Mouse (Mus musculus): Measurements from ENCODE around the gene Phf19.
A peak's percentile ranks its signal among the peaks of the same experiment; 100 is the strongest.

The Phf19 gene

DNA sequence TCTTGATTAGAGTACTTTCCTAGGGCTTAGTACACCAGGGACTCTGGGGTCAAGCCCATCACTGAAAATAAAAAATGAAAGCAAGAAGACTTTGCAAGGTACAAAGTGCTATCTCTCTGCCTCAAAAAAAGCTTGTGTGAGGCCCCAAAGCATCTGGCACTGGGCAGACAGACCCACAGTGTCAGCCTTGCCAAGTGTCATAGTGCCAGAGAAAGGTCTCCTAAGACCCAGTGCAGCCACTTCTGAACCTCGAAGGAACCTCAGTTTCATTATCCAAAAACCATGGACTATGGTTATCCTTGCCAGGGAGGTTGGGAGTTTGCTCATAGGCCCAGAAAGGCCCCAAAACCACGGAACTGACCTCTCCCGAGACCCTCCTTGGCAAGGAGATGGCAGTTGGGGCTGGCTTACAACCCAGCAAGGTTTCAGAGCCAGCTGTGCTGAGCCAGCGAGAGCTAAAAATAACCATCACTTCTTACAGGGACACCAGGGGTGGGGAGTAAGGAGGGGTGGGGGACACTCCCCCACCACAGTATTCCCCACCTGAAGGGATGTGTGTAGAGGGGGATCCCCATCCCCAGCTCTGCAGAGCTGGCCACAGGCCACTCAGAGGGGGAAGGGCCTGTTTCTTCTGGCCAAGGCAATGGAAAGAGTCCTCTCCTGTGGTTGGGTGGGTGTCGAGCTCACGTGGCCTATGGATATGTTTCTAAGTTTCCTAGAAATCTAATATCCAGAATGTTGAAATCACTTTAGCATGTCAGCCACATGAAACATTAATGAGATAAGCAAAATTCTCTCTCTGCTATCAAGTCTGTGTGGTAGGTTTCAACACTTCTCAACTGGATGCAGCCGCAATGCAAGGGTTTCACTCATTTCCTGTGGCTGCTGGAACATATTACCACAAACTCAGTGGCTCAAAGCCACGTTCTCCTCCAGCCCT, 24.7 kb upstream of the Phf19 start:
- no peak for DNase-seq (ENCODE audit: low spot score)

DNA sequence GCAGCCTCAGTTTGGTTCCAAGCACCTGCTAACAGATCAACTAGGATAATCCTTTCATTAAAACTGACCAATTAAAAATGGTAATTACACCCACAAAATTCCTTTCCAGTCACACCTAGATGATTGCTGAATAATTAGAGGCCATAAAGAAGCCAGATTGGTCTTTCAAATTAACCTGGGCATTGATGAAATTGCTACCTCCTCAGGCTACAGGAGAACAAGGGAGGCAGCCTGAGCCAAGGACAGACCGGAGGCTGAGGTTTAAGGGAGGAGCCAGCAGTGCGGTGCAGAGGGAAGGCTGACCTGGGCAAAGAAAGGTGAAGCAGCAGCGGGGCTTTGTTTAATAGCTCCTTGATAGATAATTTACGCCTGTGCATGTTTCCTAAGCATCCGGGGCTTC, 23.6 kb upstream of the Phf19 start:
- no peak for DNase-seq (ENCODE audit: low spot score)

- DNase-seq (ENCODE audit: low spot score), result no peak
These were observed 13.5 kb upstream of the Phf19 start for GRCm38 (mm10) chr2:34927320-34927719.

- no peak for DNase-seq (ENCODE audit: low spot score)
These were observed 8.9 kb upstream of the Phf19 start for GRCm38 (mm10) chr2:34922729-34923128.

- DNase-seq (ENCODE audit: low spot score), result no peak
These were observed 6.3 kb upstream of the Phf19 start for GRCm38 (mm10) chr2:34920144-34920543.

DNA sequence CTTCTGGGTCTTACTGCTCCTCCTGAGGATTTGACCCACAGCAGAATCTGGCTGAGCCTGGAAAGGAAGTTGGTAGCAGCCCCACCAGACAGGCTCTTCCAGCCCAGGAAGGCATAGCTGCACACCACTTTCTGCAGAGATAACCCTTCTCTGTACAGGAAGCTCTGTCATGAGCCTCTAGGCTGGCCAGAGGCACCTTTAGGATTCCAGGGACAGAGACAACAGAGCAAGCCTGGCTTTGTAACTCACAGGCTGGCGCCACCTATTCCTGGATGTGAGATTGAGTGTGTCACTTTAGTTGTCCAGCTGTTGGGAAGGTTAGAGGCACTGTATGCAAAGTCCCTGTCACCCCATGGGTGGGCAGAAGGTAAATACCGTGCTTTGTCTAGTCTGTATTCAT, 1.3 kb upstream of the Phf19 start:
- no peak for DNase-seq (ENCODE audit: low spot score)

DNA sequence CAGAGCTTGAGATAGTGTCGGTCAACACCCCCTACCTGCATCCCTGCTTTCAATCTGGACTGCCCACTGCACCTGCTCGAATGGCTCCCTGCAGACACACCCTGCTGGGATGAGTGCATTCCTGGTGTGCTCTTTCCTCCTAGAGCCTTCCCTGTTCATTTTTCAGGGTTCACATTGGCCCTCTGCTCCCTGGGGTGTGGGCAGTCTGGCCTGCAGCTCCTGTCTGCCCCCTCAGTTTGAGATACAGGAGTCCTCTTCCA, 927 bp upstream of the Phf19 start:
- no peak for DNase-seq (ENCODE audit: low spot score)

- peak; percentile 40 for DNase-seq (ENCODE audit: low spot score)
These were observed 420 bp upstream of the Phf19 start for GRCm38 (mm10) chr2:34914069-34914822.

GRCm38 (mm10) chr2:34912613-34913012, 1.2 kb downstream of the Phf19 start:
- no peak for DNase-seq (ENCODE audit: low spot score)

DNA sequence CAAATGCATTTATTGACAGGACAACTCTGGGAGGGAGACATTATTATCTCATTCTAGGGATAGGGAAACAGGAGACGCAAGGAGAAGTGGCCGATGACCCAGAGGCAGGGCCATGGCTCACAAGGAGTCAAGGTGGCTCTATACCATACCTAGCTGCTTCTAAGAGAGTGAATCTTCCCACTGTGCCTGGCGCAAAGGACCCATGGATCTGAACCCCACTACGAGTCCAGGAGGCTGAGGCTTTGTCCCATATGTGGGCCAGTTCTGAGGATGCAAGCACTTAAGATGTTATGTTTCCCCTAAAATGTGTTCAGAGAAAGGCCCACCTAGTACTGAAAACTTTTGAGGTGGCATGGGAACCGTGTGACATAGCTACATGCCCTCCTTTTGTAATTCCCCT, 2.0 kb downstream of the Phf19 start:
- DNase-seq (ENCODE audit: low spot score), result no peak

DNA sequence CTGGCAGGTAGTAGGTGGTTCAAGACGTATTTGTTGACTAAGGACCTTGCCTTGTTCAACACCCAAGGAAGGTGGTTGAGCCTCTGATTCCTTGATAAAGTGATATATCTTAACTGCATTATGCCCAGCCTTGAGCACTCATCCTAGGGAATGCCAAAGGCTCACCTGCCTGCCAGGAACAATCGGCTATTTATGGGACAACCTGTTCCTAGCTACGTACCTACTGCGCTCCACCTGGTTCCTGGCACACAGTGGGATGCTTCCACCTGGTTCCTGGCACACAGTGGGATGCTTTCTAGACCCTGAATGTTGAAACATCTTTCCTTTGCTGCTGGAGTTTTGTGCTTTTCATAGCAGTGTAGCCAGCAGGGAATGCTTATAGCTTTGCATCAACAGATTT, 4.1 kb downstream of the Phf19 start:
- DNase-seq (ENCODE audit: low spot score), result no peak

DNA sequence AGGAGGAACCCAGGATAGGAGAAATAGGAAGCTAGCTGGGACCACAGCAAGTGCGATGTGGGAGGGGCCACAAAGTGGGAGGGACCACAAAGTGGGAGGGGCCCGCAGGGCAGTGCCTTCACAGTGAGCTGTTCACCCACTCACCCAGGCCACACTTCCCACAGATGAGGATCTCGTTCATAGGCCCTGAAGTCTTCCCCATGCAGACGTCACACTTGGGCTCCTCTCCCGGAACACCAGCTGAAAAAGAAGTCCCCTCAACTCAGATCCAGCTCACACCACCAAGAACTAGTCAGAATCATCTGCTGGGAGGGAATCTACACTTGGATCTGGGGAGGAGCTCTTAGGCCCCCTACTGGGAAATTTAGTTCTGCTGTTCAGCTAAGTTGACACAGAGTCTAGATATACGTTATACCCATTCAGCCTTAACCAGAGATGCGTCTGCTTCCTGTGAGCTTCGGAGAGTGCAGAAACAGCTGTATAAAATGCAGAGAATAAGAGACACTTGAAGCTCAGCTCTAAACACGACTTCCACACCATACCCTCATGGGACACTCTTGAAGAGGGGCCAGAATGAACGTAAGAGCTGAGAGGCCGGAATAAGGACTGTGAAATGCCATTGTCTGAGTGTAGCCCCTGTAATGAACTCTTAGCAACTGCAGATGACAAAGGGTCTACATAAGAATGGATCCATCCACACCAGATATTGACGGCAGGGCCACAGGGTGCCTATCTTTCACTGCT, 6.8 kb downstream of the Phf19 start:
- no peak for DNase-seq (ENCODE audit: low spot score)

DNA sequence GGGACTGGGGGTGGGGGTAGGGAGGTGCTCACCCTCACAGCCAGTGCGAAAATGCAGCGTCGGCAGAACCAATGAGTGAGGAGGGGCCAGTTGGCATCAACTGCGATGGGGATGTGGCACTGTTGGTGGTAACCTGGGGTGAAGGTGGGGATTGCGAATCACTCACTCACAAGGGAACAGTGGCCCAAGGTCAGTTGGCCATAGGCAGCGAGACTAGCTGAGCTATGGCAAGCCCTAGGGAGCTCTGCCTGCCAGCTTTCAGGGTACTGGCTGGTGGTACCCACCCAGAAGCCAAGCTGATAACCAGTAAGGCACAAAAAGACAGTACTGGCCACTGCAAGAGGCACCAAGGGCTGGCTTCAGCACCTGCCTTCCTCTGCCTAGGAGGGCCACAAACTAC, 7.4 kb downstream of the Phf19 start:
- DNase-seq (ENCODE audit: low spot score), result no peak

DNA sequence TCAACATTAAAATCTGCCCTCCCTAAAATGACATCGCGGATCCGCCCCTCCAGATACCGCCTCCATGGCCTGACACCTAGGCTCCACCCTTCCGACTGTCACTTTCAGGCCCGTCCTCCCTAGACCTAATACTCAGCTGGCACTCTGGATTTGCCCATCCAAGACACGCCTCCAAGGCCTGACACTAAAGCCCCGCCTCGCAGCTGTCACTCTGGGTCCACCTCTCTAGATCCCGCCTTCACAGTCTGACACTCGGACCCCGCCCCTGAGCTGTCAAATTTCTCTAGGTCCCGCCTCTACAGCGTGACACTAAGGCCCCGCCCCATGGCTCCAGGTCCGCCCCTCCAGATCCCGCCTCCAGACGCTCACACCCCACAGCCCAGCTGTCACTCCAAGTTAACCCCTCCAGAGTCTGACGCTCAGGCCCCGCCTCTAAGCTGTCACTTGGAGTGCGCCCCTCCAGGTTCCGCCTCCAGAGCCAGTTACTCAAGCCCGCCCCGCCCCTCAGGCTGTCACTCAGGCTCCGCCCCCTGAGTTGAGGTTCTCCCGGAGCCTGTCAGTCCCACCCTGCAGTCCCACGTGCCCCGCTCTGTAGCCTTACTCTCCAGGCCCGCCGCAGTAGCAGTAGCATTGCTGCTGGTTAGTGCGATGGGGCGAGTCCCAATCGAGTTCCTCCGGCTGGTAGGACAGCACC, 8.8 kb downstream of the Phf19 start:
- DNase-seq (ENCODE audit: low spot score), result peak; percentile 100

DNA sequence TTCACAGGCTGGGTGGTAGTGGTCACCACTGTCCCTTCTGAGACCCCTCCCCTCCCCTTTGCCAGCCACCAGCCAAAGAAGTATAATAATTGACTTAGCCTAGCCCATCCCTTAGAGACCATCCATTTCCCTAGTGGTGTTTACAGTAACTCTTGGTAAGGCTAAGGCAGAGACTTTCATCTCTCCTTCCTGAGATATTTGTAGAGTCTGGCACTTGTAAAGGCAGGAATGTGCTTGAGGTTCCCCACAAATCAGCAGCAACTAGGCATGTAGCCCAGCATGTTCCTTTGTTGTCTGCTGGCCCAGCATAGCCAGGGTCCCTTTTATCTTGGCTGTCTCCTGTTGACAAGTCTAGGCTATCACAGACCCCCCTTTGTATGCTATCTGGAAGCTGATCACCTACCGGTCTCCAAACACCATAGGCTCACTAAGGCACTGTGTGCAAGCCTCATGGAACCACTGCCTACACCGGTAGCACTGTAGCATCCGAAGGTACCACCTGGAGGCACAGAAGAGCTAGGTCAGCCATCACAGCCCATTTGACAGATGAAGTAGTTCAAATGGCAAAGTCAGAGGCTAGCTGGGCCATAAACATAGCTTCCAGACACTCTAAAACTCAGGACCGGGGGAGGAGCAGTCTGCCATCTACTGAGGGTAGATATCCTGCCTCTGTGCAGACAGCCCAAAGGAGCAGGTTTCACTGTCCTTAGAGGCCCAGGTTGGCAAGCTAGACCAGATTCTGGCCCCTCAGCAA, 10.0 kb downstream of the Phf19 start:
- no peak for DNase-seq (ENCODE audit: low spot score)

- no peak for DNase-seq (ENCODE audit: low spot score)
These were observed 10.6 kb downstream of the Phf19 start for GRCm38 (mm10) chr2:34903191-34903590.

DNA sequence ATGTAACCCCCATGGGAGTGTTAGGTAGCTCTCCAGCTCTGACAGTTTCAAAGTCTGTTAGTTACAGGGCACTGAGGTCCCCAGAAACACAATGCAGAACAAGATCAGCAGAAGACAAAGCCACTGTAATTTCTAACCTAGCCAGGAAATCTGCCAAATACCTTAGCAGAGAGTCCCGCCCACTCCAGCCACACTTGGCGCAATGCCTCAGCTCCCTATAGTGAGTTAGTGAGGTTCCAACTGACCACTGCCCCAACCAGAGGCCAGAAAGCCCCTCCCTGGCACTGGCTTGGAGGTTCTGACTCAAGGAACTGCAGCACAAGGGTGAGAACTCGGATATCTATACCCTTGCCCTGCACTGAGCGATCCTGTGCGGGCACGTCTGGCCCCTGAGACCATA, 11.1 kb downstream of the Phf19 start:
- no peak for DNase-seq (ENCODE audit: low spot score)

DNA sequence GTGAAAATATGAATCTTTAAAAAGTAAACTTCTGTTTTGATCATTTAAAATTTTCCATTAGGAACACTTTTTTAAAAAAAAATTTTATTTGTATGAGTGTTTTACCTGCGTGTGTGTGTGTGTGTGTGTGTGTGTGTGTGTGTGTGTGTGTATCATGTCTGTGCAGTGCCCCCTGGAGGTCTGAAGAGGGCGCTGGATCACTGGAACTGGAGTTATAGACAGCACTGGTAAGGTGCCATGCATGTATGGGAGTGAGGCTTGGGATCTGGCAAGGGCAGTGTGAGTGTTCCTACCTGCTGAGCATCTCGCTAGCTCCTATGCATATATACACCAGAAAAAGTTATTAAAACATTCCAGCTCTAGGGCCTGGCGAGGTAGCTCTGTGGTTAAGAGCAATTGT, 12.1 kb downstream of the Phf19 start:
- DNase-seq (ENCODE audit: low spot score), result no peak

GRCm38 (mm10) chr2:34900412-34900811, 13.4 kb downstream of the Phf19 start:
- DNase-seq (ENCODE audit: low spot score), result no peak

DNA sequence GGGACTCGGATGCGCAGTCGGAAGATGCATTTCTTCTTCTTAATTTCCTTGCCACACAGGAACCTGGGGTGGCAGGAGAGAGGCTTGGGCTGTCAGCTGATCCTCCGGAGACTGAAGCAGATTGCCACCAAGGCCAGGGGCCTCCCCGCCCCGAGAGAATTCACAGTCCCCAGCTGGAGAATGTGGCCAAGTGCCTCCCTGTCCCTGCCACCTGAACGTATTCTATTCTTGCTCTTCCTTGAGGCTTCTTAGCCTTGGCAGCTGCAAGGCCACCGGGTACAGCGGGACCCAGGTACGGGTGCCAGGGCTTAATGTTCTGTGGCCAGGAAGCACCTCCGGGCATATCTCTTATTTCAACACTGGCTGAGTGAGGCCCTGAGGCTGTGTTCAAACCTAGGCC, 14.1 kb downstream of the Phf19 start:
- no peak for DNase-seq (ENCODE audit: low spot score)

GRCm38 (mm10) chr2:34897820-34898219, 16.0 kb downstream of the Phf19 start:
- no peak for DNase-seq (ENCODE audit: low spot score)

Data from yolk sac, embryonic 10.5 days (tissue).